Mouse (Mus musculus) myocyte (in vitro differentiated cells): Measurements from ENCODE around the gene Polh.

Experiments used
- CEBPB ChIP-seq: IDR thresholded peaks from 2 replicates; pipeline ENCODE4 v1.6.1; 2011; ENCODE audit warnings: mild to moderate bottlenecking, moderate library complexity; ENCODE audit not compliant: poor library complexity, insufficient read depth, severe bottlenecking
- E2F4 ChIP-seq: IDR thresholded peaks from one replicate; pipeline ENCODE4 v1.6.1; 2011; ENCODE audit warnings: mild to moderate bottlenecking, control low read depth, moderate library complexity; ENCODE audit not compliant: insufficient read depth
- MAX ChIP-seq: IDR thresholded peaks from one replicate; pipeline ENCODE4 v1.6.1; 2011; ENCODE audit warnings: low read depth, mild to moderate bottlenecking, control low read depth
- MYOD1 ChIP-seq, 3 experiments: IDR thresholded peaks; one replicate each; pipeline ENCODE4 v1.6.1; 2011; ENCODE audit warnings: control low read depth in 2 of 3, low read depth in 2 of 3, mild to moderate bottlenecking in 2 of 3, moderate library complexity in 1 of 3; ENCODE audit not compliant: insufficient read length in 2 of 3, control insufficient read depth in 1 of 3
- MYOG ChIP-seq, 3 experiments: IDR thresholded peaks; one replicate each; pipeline ENCODE4 v1.6.1; 2011; ENCODE audit warnings: control low read depth in 2 of 3, low read depth in 2 of 3, mild to moderate bottlenecking in 2 of 3; ENCODE audit not compliant: insufficient read length in 2 of 3, control insufficient read depth in 1 of 3, insufficient read depth in 1 of 3
- POLR2A ChIP-seq: IDR thresholded peaks from one replicate; pipeline ENCODE4 v1.6.1; 2011; ENCODE audit warnings: low read depth, mild to moderate bottlenecking, control low read depth, moderate library complexity; ENCODE audit not compliant: insufficient read length
- POLR2AphosphoS2 ChIP-seq: IDR thresholded peaks from one replicate; pipeline ENCODE4 v1.6.1; 2011; ENCODE audit warnings: low read depth, control low read depth; ENCODE audit not compliant: insufficient read length
- REST ChIP-seq: IDR thresholded peaks from one replicate; pipeline ENCODE4 v1.6.1; 2011; ENCODE audit warnings: mild to moderate bottlenecking, control low read depth, moderate library complexity; ENCODE audit not compliant: insufficient read depth, insufficient read length
- SRF ChIP-seq: IDR thresholded peaks from one replicate; pipeline ENCODE4 v1.6.1; 2011; ENCODE audit warnings: low read depth; ENCODE audit not compliant: control insufficient read depth, insufficient read length
- TCF12 ChIP-seq: IDR thresholded peaks from one replicate; pipeline ENCODE4 v1.6.1; 2011; ENCODE audit warnings: mild to moderate bottlenecking, control low read depth; ENCODE audit not compliant: poor library complexity, insufficient read depth, severe bottlenecking
- USF1 ChIP-seq: IDR thresholded peaks from one replicate; pipeline ENCODE4 v1.6.1; 2011; ENCODE audit warnings: low read depth, mild to moderate bottlenecking, control low read depth, moderate library complexity

- TF ChIP-seq POLR2A = no peak
- TF ChIP-seq TCF12 = no peak
- TF ChIP-seq SRF = no peak
- no peak for TF ChIP-seq E2F4
- peak; percentile 50 for TF ChIP-seq POLR2AphosphoS2
- no peak for TF ChIP-seq USF1
- no peak for TF ChIP-seq MYOD1 (IDR thresholded peaks at IDR 0.05; ENCODE audit: control insufficient read depth in 1 of 3, insufficient read length in 2 of 3, low read depth in 2 of 3)
- TF ChIP-seq MAX = no peak
- no peak for TF ChIP-seq CEBPB
- no peak for TF ChIP-seq MYOG (IDR thresholded peaks at IDR 0.05; ENCODE audit: control insufficient read depth in 1 of 3, insufficient read depth in 1 of 3, insufficient read length in 2 of 3, low read depth in 2 of 3)
- no peak for TF ChIP-seq REST
Observed at GRCm38 (mm10) chr17:46165460-46165859, 37.0 kb downstream of the Polh start.
